Mouse (Mus musculus): ENCODE results near the gene Rundc1. TPM values are rescaled to one million over a fixed set of nuclear protein-coding genes. Genes with fewer than 3 reads are reported as not detected.

Gene Rundc1
- total RNA-seq, 2 experiments from 2014 or later, result 5.7 to 6.0 TPM

Other genes with a start within 250 kb of the Rundc1 start
- not detected in 2 replicates for gene Ccr10, start 249.6 kb upstream of the Rundc1 start, total RNA-seq (2014; fragmentation: Nextera tagmentation)
- gene Ccr10, start 249.6 kb upstream of the Rundc1 start, total RNA-seq (2017), result 0.09 TPM in 1 of 2 replicates, not detected in the other
- 15.2 and 31.0 TPM in 2 replicates for gene Ezh1, start 198.6 kb upstream of the Rundc1 start, total RNA-seq (2014; fragmentation: Nextera tagmentation)
- gene Ezh1, start 198.6 kb upstream of the Rundc1 start, total RNA-seq (2017), result 13.6 and 17.7 TPM in 2 replicates
- gene Ramp2, start 179.1 kb upstream of the Rundc1 start, total RNA-seq (2014; fragmentation: Nextera tagmentation), result not detected in 2 replicates
- gene Ramp2, start 179.1 kb upstream of the Rundc1 start, total RNA-seq (2017), result 0.98 and 1.4 TPM in 2 replicates
- gene Vps25, start 171.4 kb upstream of the Rundc1 start, total RNA-seq (2014; fragmentation: Nextera tagmentation), result 176 and 203 TPM in 2 replicates
- 76.7 and 80.4 TPM in 2 replicates for gene Vps25, start 171.4 kb upstream of the Rundc1 start, total RNA-seq (2017)
- gene Wnk4, start 164.5 kb upstream of the Rundc1 start, total RNA-seq (2014; fragmentation: Nextera tagmentation), result not detected in 2 replicates
- 2.6 TPM in 1 of 2 replicates, not detected in the other for gene Wnk4, start 164.5 kb upstream of the Rundc1 start, total RNA-seq (2017)
- not detected in 2 replicates for gene Cntd1, start 146.1 kb upstream of the Rundc1 start, total RNA-seq (2014; fragmentation: Nextera tagmentation)
- 0.72 and 3.3 TPM in 2 replicates for gene Cntd1, start 146.1 kb upstream of the Rundc1 start, total RNA-seq (2017)
- 53.2 and 61.3 TPM in 2 replicates for gene Coa3, start 146.0 kb upstream of the Rundc1 start, total RNA-seq (2014; fragmentation: Nextera tagmentation)
- 32.3 and 35.5 TPM in 2 replicates for gene Coa3, start 146.0 kb upstream of the Rundc1 start, total RNA-seq (2017)
- gene Becn1, start 122.8 kb upstream of the Rundc1 start, total RNA-seq (2014; fragmentation: Nextera tagmentation), result 58.4 and 81.1 TPM in 2 replicates
- gene Becn1, start 122.8 kb upstream of the Rundc1 start, total RNA-seq (2017), result 177 and 214 TPM in 2 replicates
- gene Psme3, start 108.9 kb upstream of the Rundc1 start, total RNA-seq (2014; fragmentation: Nextera tagmentation), result 163 and 205 TPM in 2 replicates
- 121 and 138 TPM in 2 replicates for gene Psme3, start 108.9 kb upstream of the Rundc1 start, total RNA-seq (2017)
- 2.8 and 3.7 TPM in 2 replicates for gene Aoc2, start 100.0 kb upstream of the Rundc1 start, total RNA-seq (2014; fragmentation: Nextera tagmentation)
- gene Aoc2, start 100.0 kb upstream of the Rundc1 start, total RNA-seq (2017), result 1.8 and 2.0 TPM in 2 replicates
- not detected in 2 replicates for gene Aoc3, start 94.5 kb upstream of the Rundc1 start, total RNA-seq (2014; fragmentation: Nextera tagmentation)
- not detected in 2 replicates for gene Aoc3, start 94.5 kb upstream of the Rundc1 start, total RNA-seq (2017)
- gene G6pc, start 57.5 kb upstream of the Rundc1 start, total RNA-seq (2014; fragmentation: Nextera tagmentation), result not detected in 2 replicates
- not detected in 2 replicates for gene G6pc, start 57.5 kb upstream of the Rundc1 start, total RNA-seq (2017)
- gene Aarsd1, start 7.5 kb upstream of the Rundc1 start, total RNA-seq (2014; fragmentation: Nextera tagmentation), result 59.3 and 82.3 TPM in 2 replicates
- gene Aarsd1, start 7.5 kb upstream of the Rundc1 start, total RNA-seq (2017), result 63.1 and 74.5 TPM in 2 replicates
- 6.6 TPM in 1 of 2 replicates, not detected in the other for gene Gm27029, start 289 bp upstream of the Rundc1 start, total RNA-seq (2014; fragmentation: Nextera tagmentation)
- 7.8 TPM in 1 of 2 replicates, not detected in the other for gene Gm27029, start 289 bp upstream of the Rundc1 start, total RNA-seq (2017)
- gene Ptges3l, start 248 bp downstream of the Rundc1 start, total RNA-seq (2014; fragmentation: Nextera tagmentation), result 0.49 and 2.7 TPM in 2 replicates
- gene Ptges3l, start 248 bp downstream of the Rundc1 start, total RNA-seq (2017), result 0.52 and 9.1 TPM in 2 replicates
- gene Rpl27, start 17.2 kb downstream of the Rundc1 start, total RNA-seq (2014; fragmentation: Nextera tagmentation), result 1,057 and 1,193 TPM in 2 replicates
- 795 and 2,552 TPM in 2 replicates for gene Rpl27, start 17.2 kb downstream of the Rundc1 start, total RNA-seq (2017)
- 26.9 and 29.5 TPM in 2 replicates for gene Ifi35, start 23.3 kb downstream of the Rundc1 start, total RNA-seq (2014; fragmentation: Nextera tagmentation)
- 27.7 and 33.0 TPM in 2 replicates for gene Ifi35, start 23.3 kb downstream of the Rundc1 start, total RNA-seq (2017)
- 1.4 and 3.0 TPM in 2 replicates for gene Rnd2, start 39.9 kb downstream of the Rundc1 start, total RNA-seq (2014; fragmentation: Nextera tagmentation)
- 0.52 and 2.2 TPM in 2 replicates for gene Rnd2, start 39.9 kb downstream of the Rundc1 start, total RNA-seq (2017)
- 77.1 and 85.8 TPM in 2 replicates for gene Vat1, start 41.1 kb downstream of the Rundc1 start, total RNA-seq (2014; fragmentation: Nextera tagmentation)
- gene Vat1, start 41.1 kb downstream of the Rundc1 start, total RNA-seq (2017), result 56.3 and 66.2 TPM in 2 replicates
- gene Brca1, start 126.9 kb downstream of the Rundc1 start, total RNA-seq (2014; fragmentation: Nextera tagmentation), result 26.6 and 34.0 TPM in 2 replicates
- gene Brca1, start 126.9 kb downstream of the Rundc1 start, total RNA-seq (2017), result 38.5 and 39.0 TPM in 2 replicates
- 33.2 and 45.0 TPM in 2 replicates for gene Nbr1, start 127.1 kb downstream of the Rundc1 start, total RNA-seq (2014; fragmentation: Nextera tagmentation)
- gene Nbr1, start 127.1 kb downstream of the Rundc1 start, total RNA-seq (2017), result 38.6 and 41.4 TPM in 2 replicates
- gene Tmem106a, start 157.2 kb downstream of the Rundc1 start, total RNA-seq (2014; fragmentation: Nextera tagmentation), result 4.3 and 6.3 TPM in 2 replicates
- gene Tmem106a, start 157.2 kb downstream of the Rundc1 start, total RNA-seq (2017), result 0.78 and 1.4 TPM in 2 replicates
- not detected in 2 replicates for gene Gm11634, start 174.2 kb downstream of the Rundc1 start, total RNA-seq (2014; fragmentation: Nextera tagmentation)
- not detected in 2 replicates for gene Gm11634, start 174.2 kb downstream of the Rundc1 start, total RNA-seq (2017)
- 6.4 and 28.8 TPM in 2 replicates for gene Rdm1, start 202.1 kb downstream of the Rundc1 start, total RNA-seq (2014; fragmentation: Nextera tagmentation)
- 6.2 and 17.0 TPM in 2 replicates for gene Rdm1, start 202.1 kb downstream of the Rundc1 start, total RNA-seq (2017)
- gene Arl4d, start 240.5 kb downstream of the Rundc1 start, total RNA-seq (2014; fragmentation: Nextera tagmentation), result 1.1 TPM in 1 of 2 replicates, not detected in the other
- gene Arl4d, start 240.5 kb downstream of the Rundc1 start, total RNA-seq (2017), result 0.34 and 0.77 TPM in 2 replicates